8 mouse cellular contexts compared by ENCODE assay signal in the genomic region with DNA sequence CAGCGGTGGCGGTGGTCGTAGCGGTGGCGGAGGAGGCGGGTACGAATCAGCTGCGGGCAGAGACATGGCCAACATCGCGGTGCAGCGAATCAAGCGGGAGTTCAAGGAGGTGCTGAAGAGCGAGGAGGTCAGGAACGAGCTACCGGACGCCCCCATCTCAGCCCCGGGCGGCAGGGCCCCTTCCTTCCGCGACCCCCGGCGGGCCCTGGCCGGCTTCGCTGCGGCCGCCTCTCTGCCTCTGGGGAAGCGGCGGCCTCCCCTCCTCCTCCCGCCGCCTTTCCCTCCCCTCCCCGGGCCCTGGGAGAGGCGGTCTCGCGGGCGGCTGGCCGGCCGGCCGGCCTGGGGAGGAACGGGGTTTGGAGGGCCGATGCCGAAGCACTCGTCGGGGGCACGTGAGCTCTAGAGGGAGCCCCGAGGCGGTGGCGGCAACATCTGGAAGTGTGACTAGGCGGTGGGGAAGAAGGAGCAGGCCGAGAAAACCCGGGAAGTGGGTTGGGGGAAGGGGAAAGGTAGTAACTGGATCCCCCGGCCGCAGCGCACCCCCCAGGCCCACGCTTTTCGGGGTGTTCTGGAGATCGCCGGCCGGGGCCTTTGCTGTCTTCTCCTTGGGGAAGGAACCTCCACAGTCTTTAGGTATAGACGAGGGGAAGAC. TPM values are rescaled to one million over a fixed set of nuclear protein-coding genes. Genes with fewer than 3 reads are reported as not detected.
DNase-seq lines count a peak whose midpoint lies in the region; ATAC-seq lines count a peak whose summit lies in the region.

No protein-coding gene starts in this region.

- peak; percentile 74 for DNase-seq in adrenal gland, postnatal 10 days
- no peak for DNase-seq in adrenal gland, adult 8-10 months
- DNase-seq in 416B (ENCODE audit: low read depth): peak; percentile 63
- DNase-seq in c-Kit-positive CD71-positive TER-119-positive erythroid progenitor cells, embryonic 14.5 days (ENCODE audit: low spot score): peak; percentile 54
- DNase-seq in layer of hippocampus, adult 9-11 months: peak; percentile 26
- peak; percentile 74 for DNase-seq in lung, postnatal 4 days
- peak; percentile 29 for DNase-seq in retina, postnatal 7 days (ENCODE audit: low read depth, low spot score)

- peak; percentile 52 for ATAC-seq in granulocyte monocyte progenitor cell, adult 5-6 weeks (replicated peaks; ENCODE audit: poor library complexity, severe bottlenecking)

RNA-seq across cellular contexts. Expression of gene Ube2k, which starts 0.5 kb away (rescaled TPM):
- total RNA-seq in adrenal gland, postnatal 10 days (2021): 10 to 100 TPM; 91.1 to 92.7 TPM
- 10 to 100 TPM; 65.6 to 84.9 (median 75.1) TPM for total RNA-seq in adrenal gland, adult 8-10 months (2022)
- 151 and 175 TPM in 2 replicates for total RNA-seq in granulocyte monocyte progenitor cell, adult 5-6 weeks (2014; fragmentation: Nextera tagmentation)
- total RNA-seq in granulocyte monocyte progenitor cell, adult 5-6 weeks (2017): 34.3 and 49.7 TPM in 2 replicates

RNA-seq across cellular contexts. Expression of gene Smim14, which starts 0.6 kb away (rescaled TPM):
- 100 to 1,000 TPM; 115 to 117 TPM for total RNA-seq in adrenal gland, postnatal 10 days (2021)
- total RNA-seq in adrenal gland, adult 8-10 months (2022): 100 to 1,000 TPM; 187 to 201 (median 193) TPM
- 127 and 147 TPM in 2 replicates for total RNA-seq in granulocyte monocyte progenitor cell, adult 5-6 weeks (2014; fragmentation: Nextera tagmentation)
- total RNA-seq in granulocyte monocyte progenitor cell, adult 5-6 weeks (2017): 95.5 and 104 TPM in 2 replicates

RNA-seq across cellular contexts. Expression of gene Gm43552, which starts 44.9 kb away (rescaled TPM):
- total RNA-seq in adrenal gland, postnatal 10 days (2021): not detected
- 10 to 100 TPM in 1 of 4 experiments, 1 to 10 TPM in 2, not detected in 1; 3.6 to 12.4 (median 6.2) TPM for total RNA-seq in adrenal gland, adult 8-10 months (2022)
- total RNA-seq in granulocyte monocyte progenitor cell, adult 5-6 weeks (2014; fragmentation: Nextera tagmentation): not detected in 2 replicates
- total RNA-seq in granulocyte monocyte progenitor cell, adult 5-6 weeks (2017): not detected in 2 replicates
